Mouse (Mus musculus) E14TG2a.4 (cell line): Measurements from ENCODE around the gene Tcp11.

Source experiments
- CTCF ChIP-seq: conservative IDR thresholded peaks from 2 replicates; pipeline ENCODE4 v1.5.1; 2014; ENCODE audit warnings: low read length
- NANOG ChIP-seq: IDR thresholded peaks from 2 replicates; pipeline ENCODE4 v1.6.1; 2014; ENCODE audit warnings: borderline replicate concordance, low read length, mixed read lengths

GRCm38 (mm10) chr17:28026111-28026872 lies 54.1 kb downstream of the Tcp11 start:
- TF ChIP-seq CTCF (no peak), NANOG (no peak)
